Mouse (Mus musculus): ENCODE measurements around the gene Napepld. TPM values are rescaled to one million over a fixed set of nuclear protein-coding genes. Genes with fewer than 3 reads are reported as not detected.
"Not testable (repeated sequence)": the region's sequence is repeated elsewhere in the genome, so short reads cannot be mapped to it uniquely, and the experiment has no call there.

Napepld gene
- total RNA-seq, 2 experiments from 2014 or later: 2.3 to 2.8 TPM

DNA sequence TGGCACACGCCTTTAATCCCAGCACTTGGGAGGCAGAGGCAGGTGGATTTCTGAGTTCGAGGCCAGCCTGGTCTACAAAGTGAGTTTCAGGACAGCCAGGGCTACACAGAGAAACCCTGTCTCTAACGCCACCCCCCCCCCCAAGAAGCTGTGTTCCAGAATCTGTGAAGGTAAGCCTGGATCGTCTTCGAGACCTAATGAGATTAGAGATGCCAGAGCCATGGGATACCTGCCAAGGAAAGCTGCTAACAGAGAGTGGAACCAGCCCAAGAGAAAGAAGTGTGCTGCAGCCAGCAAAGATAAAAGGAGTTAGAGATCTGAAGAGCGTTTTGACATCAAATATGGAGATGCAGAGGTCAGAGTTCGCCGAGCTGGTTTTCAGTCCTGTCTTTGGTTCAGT lies 6.8 kb upstream of the Napepld start:
- DNase-seq; intact Hi-C loops (cut with DNase I): not testable (repeated sequence)

DNA sequence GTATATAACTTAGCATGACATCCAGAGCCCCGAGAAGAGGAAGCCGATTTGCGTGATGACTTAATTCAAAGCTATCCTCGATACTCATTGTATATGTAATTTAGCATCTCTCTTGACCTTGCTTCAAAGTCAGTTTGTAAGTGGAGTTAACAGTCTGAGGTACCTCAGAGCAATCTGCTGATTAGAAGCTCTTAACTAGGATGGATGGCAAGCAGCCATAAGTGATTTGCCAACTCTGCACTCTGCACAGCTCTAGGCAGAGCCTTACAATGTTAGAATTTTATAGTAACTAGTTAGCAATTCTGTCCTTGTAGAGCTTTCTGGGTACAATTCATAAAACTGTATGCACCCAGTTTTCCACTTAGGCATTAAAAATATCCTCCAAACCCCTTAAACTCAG lies 5.3 kb upstream of the Napepld start:
- intact Hi-C loops (cut with DNase I): no loop called here
- no peak for DNase-seq

DNA sequence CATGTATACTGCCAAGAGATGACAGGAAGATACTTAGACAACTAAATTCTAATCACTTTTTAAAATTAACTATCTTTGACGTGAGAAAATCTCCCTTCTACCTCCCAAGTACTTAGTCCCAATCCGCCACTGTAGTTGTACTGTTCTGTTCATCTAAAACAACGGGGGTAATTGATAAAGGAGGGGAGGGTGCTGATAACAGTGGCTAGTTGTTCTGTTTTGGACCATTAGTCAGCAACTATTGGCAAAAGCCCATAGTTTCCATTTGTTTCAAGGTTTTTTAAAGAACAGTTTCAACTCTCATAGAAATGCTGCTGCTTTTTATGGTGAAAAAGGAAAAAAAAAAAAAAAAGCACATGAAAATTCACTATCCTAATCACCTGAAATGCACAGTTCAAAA lies 2.5 kb upstream of the Napepld start:
- DNase-seq: no peak
- intact Hi-C loops (cut with DNase I): no loop called here

DNA sequence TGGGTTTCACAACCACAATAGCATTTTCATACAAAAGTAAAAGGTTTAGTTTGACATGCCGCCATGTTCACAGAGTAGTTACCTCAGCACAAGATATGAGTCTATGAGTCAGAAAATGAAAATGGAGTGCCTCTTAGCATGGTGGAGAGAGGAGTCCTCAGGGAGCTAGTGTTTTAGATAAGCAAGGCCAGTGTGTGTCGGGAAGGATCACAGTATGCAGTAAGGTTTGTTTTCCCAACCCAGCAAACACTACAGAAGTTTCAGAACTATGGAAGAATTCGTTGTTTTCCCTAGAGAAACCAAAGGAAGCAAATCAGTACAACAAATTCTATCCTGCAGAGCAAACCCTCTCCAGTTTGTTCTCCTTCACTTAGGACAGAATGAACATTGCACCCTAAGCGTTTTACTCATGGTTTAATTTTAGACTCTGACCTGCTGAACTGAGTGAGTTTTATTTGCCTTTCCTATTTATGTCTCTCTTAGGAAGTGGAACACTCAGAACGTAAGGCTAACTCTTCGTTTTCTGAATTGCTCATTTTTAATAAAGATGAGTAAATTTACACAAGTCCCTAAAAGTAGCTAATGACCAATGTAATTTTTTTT lies 1.8 kb upstream of the Napepld start:
- no peak for DNase-seq
- intact Hi-C loops (cut with DNase I): no loop called here

GRCm38 (mm10) chr5:21702009-21702364 lies 791 bp upstream of the Napepld start:
- DNase-seq: no peak
- intact Hi-C loops (cut with DNase I): no loop called here

- no peak for DNase-seq
- intact Hi-C loops (cut with DNase I): no loop called here
Observed at GRCm38 (mm10) chr5:21700934-21701333, 262 bp downstream of the Napepld start.

GRCm38 (mm10) chr5:21700272-21700821 lies 849 bp downstream of the Napepld start:
- intact Hi-C loops (cut with DNase I): no loop called here
- no peak for DNase-seq

DNA sequence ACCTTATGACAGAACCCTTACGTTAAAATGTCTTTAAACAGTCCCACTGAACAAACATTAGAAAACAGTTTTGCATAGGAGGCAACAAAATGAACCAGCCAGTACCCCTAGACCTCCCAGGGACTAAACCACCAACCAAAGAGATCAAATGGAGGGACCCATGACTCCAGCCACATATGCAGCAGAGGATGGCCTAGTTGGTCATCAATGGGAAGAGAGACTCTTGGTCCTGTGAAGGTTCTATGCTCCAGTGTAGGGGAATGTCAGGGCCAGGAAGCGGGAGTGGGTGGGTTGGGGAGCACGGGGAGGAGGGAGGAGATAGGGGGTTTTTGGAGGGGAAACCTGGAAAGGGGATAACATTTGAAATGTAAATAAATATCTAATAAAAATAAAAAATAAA lies 1.6 kb downstream of the Napepld start:
- DNase-seq; intact Hi-C loops (cut with DNase I): not testable (repeated sequence)

DNA sequence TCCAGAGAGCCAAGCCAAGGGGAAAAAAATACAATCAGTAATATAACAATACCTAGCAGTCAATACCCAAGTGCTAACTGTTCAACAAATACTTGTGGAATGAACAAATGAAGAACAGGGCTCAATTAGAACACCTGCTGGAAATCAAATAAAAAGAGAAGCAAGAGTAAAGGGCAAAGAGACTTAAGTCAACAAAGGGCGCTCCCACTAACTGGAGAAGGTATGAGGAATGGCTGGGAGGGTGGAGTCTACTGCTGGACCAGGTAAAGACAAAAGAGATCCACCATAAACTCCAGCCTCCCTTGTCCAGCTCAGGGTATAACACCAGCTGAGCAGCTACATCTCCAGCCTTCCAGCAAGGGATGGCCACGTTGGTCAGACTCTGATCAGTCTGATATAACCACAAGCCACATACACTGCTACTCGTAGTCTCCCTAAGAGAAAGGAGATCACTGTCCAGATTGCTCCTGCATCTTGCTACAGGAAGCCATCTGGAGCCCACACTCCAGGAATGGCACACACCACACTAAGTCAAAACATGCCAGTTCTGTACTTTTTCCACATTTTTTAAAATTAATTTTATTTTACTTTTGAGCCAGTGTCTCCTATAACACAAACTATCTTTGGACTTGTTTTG lies 6.2 kb downstream of the Napepld start:
- intact Hi-C loops (cut with DNase I): no loop called here
- no peak for DNase-seq

DNA sequence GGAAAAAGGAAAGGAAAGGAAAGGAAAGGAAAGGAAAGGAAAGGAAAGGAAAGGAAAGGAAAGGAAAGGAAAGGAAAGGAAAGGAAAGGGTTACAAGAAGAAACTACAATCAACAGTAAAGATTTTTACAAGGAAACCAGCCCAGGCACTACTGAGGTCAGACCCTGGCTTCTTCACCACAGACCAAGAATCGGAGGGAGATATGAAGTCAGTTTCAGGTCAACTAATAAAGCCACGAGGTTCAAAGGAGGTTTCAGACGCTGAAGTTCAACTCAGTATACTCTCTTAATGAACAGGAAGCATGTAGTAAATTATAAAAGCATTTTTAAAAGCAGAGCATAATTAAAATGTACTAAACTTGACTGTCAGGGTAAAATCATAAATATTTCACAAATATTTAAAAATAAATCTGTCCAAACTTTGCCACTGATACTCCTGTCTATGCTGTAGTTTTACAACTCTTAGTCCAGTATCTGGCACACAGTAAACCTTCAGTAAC lies 7.8 kb downstream of the Napepld start:
- intact Hi-C loops (cut with DNase I): no loop called here
- DNase-seq: no peak

DNA sequence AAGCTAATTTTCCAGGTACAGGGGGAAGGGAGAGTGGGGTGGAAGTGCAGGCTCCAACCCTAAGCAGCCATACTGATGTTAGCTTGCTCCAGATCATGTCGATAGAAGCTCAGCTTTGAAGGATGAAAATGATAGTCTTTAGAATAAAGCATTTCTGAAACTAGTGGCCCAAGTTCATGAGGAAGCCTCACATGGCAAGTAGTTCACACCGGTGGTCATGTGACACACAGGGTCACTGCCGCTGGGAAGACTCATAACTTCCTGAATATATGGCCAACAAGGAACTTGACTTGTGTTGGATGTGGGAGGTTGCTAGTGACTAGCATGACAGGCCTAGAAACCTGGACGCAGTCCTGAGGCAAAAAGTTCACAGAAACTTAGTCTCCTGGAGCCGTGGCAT lies 9.0 kb downstream of the Napepld start:
- DNase-seq: no peak
- intact Hi-C loops (cut with DNase I): no loop called here

DNA sequence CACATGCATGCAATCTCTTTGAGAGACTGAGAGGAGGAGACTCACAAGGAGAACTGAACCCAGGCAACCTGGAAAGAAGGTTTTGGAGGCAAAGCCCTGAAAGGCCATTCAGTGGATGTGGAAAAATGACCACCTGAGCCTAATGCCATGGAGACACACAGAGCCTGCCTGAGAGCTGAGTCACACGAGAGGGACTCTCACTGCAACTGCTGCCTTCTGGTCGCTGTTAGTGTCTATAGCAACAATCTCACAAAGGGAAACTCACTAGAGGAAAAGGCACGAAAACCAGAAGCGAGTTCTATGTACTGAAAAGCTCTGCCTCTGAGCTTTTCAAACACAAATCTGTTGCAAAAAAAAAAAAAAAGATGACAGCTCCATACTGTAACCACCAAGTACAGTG lies 14.2 kb downstream of the Napepld start:
- DNase-seq: no peak
- intact Hi-C loops (cut with DNase I): no loop called here

GRCm38 (mm10) chr5:21685001-21685400 lies 16.2 kb downstream of the Napepld start:
- no peak for DNase-seq
- intact Hi-C loops (cut with DNase I): no loop called here

- intact Hi-C loops (cut with DNase I): no loop called here
- no peak for DNase-seq
Observed at GRCm38 (mm10) chr5:21683811-21684210, 17.4 kb downstream of the Napepld start.

- DNase-seq: no peak
Observed at GRCm38 (mm10) chr5:21680940-21681339, 20.3 kb downstream of the Napepld start.

GRCm38 (mm10) chr5:21680029-21680428 lies 21.2 kb downstream of the Napepld start:
- DNase-seq: no peak
- intact Hi-C loops (cut with DNase I): no loop called here

More at GRCm38 (mm10) chr5:21680940-21681339, 20.3 kb downstream of the Napepld start:
- intact Hi-C loops (cut with DNase I): no loop called here

DNA sequence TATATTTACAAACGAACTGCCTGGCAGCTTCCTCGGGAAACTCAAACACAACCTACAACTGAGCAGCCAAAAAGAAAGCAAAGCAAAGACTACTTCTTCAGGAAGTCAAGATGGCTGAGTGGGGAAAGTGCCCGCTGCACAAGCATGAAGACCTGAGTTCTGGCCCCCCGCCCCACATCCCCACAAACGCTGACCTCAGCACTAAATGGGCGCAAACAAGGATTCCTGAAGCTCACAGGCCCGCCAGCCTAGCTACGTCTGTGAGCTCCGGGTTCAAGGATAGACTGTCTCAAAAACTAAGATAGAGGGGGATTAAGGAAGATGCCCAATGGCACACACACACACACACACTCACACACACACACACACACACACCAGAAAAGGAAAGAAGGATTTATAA lies 22.8 kb downstream of the Napepld start:
- intact Hi-C loops (cut with DNase I): no loop called here
- DNase-seq: no peak

GRCm38 (mm10) chr5:21677939-21678338 lies 23.3 kb downstream of the Napepld start:
- no peak for DNase-seq
- intact Hi-C loops (cut with DNase I): no loop called here

DNA sequence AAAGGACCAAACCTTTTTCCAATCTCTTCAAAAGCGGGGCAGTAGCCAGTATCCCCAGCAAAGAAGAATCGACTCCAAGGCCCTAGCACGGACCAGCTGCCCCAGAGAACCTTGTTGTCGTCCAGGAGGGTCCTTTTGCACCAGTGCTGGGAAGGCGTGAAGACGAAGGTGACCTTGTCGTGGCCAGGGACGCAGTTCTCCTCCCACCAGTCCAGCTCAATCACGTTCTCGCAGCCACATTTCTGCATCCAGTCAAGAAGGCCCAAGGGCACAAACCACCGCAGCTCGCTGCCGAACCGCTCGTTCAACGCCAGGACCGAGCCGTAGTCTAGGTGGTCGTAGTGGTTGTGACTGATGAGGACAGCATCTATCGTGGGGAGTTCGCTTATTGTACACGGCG lies 25.7 kb downstream of the Napepld start:
- DNase-seq: no peak
- intact Hi-C loops (cut with DNase I): no loop called here

GRCm38 (mm10) chr5:21675019-21675418 lies 26.2 kb downstream of the Napepld start:
- DNase-seq: no peak
- intact Hi-C loops (cut with DNase I): no loop called here

DNA sequence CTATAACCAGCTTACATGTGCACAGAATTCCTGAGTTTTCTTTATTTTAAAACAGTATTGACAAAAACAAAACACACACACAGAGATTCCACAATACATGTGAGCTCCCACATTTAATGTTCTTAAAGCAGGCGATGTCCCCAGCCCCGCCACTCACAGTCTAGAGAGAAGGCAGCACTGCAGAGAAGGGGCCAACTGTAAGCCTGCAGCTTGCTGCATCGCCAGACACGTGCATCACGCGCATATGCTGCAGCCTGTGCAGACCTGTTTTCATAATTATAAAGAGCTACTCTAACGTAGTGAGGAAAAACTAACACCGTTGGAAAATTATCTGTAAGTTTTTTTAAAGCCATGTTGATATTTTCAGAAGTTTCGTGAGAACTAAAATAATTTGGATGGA lies 27.5 kb downstream of the Napepld start:
- no peak for DNase-seq
- intact Hi-C loops (cut with DNase I): no loop called here
